Mouse (Mus musculus) thymus, adult 2 months (tissue): Measurements from ENCODE around the gene Icam1.
"Not testable (repeated sequence)": the region's sequence is repeated elsewhere in the genome, so short reads cannot be mapped to it uniquely, and the experiment has no call there.

Experiments
- CTCF ChIP-seq: fragments of 200-500 bp; IDR thresholded peaks from 2 replicates; pipeline ENCODE4 v1.5.1; 2012; ENCODE audit warnings: mild to moderate bottlenecking, control low read depth, low read length, moderate library complexity, borderline replicate concordance; ENCODE audit not compliant: control insufficient read depth, poor library complexity, insufficient read depth; ENCODE audit errors: extremely low read depth
- POLR2A ChIP-seq: fragments of 200-500 bp; IDR thresholded peaks from 2 replicates; pipeline ENCODE4 v1.6.1; 2012; ENCODE audit warnings: mild to moderate bottlenecking, low read length, control low read depth, moderate library complexity; ENCODE audit not compliant: control insufficient read depth, poor library complexity, insufficient read depth; ENCODE audit errors: extremely low read depth

DNA sequence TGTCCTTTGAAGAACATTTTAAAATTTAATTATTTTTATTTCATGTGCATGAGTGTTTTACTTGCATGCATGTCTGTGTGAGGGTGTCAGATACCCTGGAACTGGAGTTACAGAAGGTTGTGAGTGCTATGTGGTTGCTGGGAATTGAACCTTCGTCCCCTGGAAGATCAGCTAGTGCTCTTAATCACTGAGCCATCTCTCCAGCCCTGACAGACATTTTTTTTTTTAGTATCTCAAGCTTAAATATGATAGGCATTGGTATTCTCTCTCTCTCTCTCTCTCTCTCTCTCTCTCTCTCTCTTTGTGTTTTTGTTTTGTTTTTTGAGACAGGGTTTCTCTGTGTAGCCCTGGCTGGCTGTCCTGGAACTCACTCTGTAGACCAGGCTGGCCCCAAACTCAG, 29.0 kb downstream of the Icam1 start:
- TF ChIP-seq CTCF, POLR2A: not testable (repeated sequence)
